Mouse (Mus musculus) limb, embryonic 10.5 days (tissue): ENCODE measurements around the gene Scgb1a1. TPM values are rescaled to one million over a fixed set of nuclear protein-coding genes. Genes with fewer than 3 reads are reported as not detected.

Source experiments
- DNase-seq: peaks from one replicate; pipeline ENCODE4 v3.0.0-alpha.2; 2017; ENCODE audit warnings: low spot score
- H3K27ac ChIP-seq: fragments of 300-500 bp; sonication (generic); 2 replicates; pipeline ENCODE4 v1.5.1; 2016; ENCODE audit warnings: mild to moderate bottlenecking
- H3K27me3 ChIP-seq: fragments of 300-500 bp; sonication (generic); 2 replicates; pipeline ENCODE4 v1.6.1; 2016; ENCODE audit warnings: low read depth, mild to moderate bottlenecking; ENCODE audit not compliant: poor library complexity, severe bottlenecking
- H3K36me3 ChIP-seq: fragments of 300-500 bp; sonication (generic); 2 replicates; pipeline ENCODE4 v1.6.1; 2016; ENCODE audit warnings: mild to moderate bottlenecking, moderate library complexity
- H3K4me1 ChIP-seq: fragments of 300-500 bp; sonication (generic); 2 replicates; pipeline ENCODE4 v1.6.1; 2016
- H3K4me3 ChIP-seq: fragments of 300-500 bp; sonication (generic); 2 replicates; pipeline ENCODE4 v1.5.1; 2016; ENCODE audit warnings: mild to moderate bottlenecking, moderate library complexity
- H3K9me3 ChIP-seq: fragments of 300-500 bp; sonication (generic); replicated peaks from 2 replicates; pipeline ENCODE4 v1.6.1; 2016; ENCODE audit warnings: mild to moderate bottlenecking
- WGBS: fragments of 180-500 bp; shearing (Covaris S2); methylation state at CpG from one replicate; pipeline ENCODE4 v1.1.7; 2016; 5-methylcytosine and 5-hydroxymethylcytosine counted together
- polyA plus RNA-seq: library from polyadenylated mRNA; unstranded; fragments of >200 nt; fragmentation: Nextera tagmentation; extraction: Ambion mirVana; gene quantifications from 2 replicates; pipeline ENCODE4 v1.2.1, GENCODE M21; 2016

Gene Scgb1a1
- polyA plus RNA-seq, 1 experiment from 2014 or later = not detected

DNA sequence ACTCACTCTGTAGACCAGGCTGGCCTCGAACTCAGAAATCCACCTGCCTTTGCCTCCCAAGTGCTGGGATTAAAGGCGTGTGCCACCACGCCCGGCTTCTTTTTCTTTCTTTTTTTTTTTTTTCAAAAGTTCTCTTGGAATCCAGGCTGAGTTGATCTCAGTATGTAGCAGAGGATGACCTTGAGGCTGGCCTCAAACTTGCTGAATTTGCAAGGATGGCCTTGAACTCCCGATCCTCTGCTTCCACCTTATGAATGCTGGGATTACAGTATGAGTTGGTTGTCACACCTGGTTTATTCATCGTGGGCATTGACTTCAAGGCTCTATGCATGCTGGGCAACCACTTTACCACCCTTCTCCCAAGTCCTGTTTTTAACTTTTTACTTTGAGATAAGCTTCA lies 47.1 kb downstream of the Scgb1a1 start:
- no peak for DNase-seq
- Histone ChIP-seq H3K27ac (no peak overlapping the region), H3K4me1 (no peaks in the 10 kb centered on the region), H3K36me3 (no peaks in the 10 kb centered on the region), H3K27me3 (no peaks in the 10 kb centered on the region), H3K4me3 (no peak overlapping the region), H3K9me3 (no peaks in the 10 kb centered on the region)
- WGBS = 91% methylated on average over 6 of the region's 6 CpGs

DNA sequence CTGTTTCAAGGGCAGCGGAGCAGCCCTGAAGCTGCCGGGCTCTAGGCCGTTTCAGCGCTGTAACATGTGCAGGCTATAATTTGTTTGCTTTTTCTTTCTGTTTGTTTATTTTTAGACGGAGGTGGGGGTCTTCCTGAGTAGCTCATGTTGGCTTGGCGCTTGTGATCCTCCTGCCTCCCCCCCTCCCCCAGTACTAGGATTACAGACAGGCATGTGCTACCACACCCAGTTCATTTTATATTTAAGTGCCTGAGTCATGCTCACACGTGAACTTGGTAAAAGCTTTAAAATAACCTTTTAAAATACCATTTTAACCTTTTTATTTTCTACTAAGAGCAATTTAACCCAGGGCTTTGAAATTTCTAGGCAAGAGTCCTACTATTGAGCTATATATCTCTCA lies 47.8 kb downstream of the Scgb1a1 start:
- H3K4me3 ChIP-seq = no peak overlapping the region
- H3K27me3 ChIP-seq = no peaks in the 10 kb centered on the region
- H3K9me3 ChIP-seq = no peaks in the 10 kb centered on the region
- H3K27ac ChIP-seq = no peak overlapping the region
- H3K4me1 ChIP-seq = no peaks in the 10 kb centered on the region
- no peak for DNase-seq
- no peaks in the 10 kb centered on the region for H3K36me3 ChIP-seq
- 60% methylated on average over 7 of the region's 7 CpGs for WGBS

DNA sequence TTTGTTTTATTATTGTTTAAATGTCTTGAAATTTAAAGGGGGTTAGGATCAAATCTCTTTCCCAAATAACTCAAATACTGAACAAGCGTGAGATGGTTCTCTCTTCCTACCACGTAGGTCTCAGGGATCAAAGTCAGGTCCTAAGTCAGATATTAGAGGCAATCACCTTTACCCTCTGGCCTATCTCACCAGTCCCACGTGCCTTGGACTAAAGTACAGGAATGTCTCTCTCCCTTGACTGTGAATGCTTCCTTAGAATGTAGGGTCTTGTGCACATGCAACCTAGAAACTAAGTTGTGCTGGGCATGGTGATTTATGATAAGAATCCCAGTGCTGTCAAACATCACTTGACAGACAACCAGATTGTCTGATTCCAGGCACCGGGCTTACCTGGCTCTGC lies 48.5 kb downstream of the Scgb1a1 start:
- Histone ChIP-seq H3K4me1 (no peaks in the 10 kb centered on the region), H3K36me3 (no peaks in the 10 kb centered on the region), H3K9me3 (no peaks in the 10 kb centered on the region), H3K27ac (no peak overlapping the region), H3K4me3 (no peak overlapping the region), H3K27me3 (no peaks in the 10 kb centered on the region)
- 76% methylated on average over 4 of the region's 4 CpGs for WGBS
- no peak for DNase-seq

DNA sequence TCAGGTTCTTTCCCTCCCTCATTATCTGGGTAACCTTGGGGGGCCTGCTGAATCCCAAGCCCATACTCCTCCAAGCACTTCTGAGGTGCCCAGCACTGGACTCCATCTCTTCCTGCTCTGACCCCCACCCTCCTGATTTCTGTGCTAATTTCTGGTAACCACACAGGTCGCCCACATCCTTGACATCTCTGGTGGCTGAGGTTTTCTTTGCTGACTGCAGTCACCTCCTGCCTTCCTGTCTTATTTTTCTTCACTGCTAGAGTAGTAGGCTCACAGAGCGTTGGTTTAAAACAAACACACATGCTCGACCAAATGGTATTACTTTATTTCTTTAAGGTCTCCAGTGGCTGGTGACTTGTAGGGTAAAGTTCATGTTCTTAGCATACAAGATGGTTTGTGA lies 49.6 kb downstream of the Scgb1a1 start:
- no peaks in the 10 kb centered on the region for H3K9me3 ChIP-seq
- no peak for DNase-seq
- 67% methylated on average over 3 of the region's 3 CpGs for WGBS
- no peaks in the 10 kb centered on the region for H3K4me1 ChIP-seq
- no peaks in the 10 kb centered on the region for H3K27me3 ChIP-seq
- no peak overlapping the region for H3K27ac ChIP-seq
- no peaks in the 10 kb centered on the region for H3K36me3 ChIP-seq
- no peak overlapping the region for H3K4me3 ChIP-seq

DNA sequence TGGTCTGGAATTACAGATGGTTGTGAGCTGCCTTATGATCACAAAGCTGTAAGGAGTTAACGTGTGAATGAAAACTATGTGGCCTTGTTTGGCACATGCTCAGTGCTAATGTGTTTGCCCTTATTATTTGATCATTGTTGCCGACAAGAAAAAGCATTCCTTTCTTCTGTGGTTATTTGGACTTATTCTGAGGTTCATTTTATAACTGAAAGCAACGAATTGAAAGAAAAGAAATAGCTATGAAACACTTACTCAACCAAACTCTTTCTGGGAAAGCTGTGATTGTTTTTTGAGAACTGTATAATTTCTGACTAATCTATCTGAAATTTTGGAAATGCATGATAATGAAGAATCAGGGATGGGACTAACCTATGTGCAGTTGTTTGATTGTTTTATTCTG lies 52.7 kb downstream of the Scgb1a1 start:
- H3K9me3 ChIP-seq = no peaks in the 10 kb centered on the region
- H3K36me3 ChIP-seq = no peaks in the 10 kb centered on the region
- H3K27me3 ChIP-seq = no peaks in the 10 kb centered on the region
- no peak for DNase-seq
- 87% methylated on average over 3 of the region's 3 CpGs for WGBS
- no peak overlapping the region for H3K4me3 ChIP-seq
- H3K4me1 ChIP-seq = no peaks in the 10 kb centered on the region
- H3K27ac ChIP-seq = no peak overlapping the region

DNA sequence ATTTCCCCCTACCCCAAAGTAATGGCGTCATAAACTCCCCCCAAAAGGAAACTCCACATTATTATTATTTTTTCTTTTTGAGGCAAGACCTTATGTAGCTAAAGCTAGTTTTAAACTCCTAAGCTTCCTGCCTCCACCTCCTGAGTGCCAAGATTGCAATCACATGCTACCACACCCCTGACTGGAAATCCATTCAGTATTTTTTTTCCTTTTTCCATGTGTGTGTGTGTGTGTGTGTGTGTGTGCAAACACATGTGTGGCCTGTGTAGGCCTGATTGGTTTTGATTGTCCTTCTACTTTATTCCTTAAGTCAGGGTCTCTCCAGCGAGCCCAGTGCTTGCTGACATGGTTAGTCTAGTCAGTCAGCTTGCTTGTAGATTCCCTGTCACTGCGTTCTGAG lies 53.3 kb downstream of the Scgb1a1 start:
- H3K27me3 ChIP-seq = no peaks in the 10 kb centered on the region
- no peak overlapping the region for H3K27ac ChIP-seq
- DNase-seq = no peak
- H3K36me3 ChIP-seq = no peaks in the 10 kb centered on the region
- no peaks in the 10 kb centered on the region for H3K4me1 ChIP-seq
- WGBS = 95% methylated on average over 3 of the region's 3 CpGs
- H3K9me3 ChIP-seq = no peaks in the 10 kb centered on the region
- H3K4me3 ChIP-seq = no peak overlapping the region

Other genes with a start within 250 kb of the Scgb1a1 start
- gene Gng3, start 248.8 kb downstream of the Scgb1a1 start, polyA plus RNA-seq = 5.0 and 7.2 TPM in 2 replicates
- gene Lrrn4cl, start 237.2 kb downstream of the Scgb1a1 start, polyA plus RNA-seq = 0.29 and 0.39 TPM in 2 replicates
- gene Ubxn1, start 216.5 kb downstream of the Scgb1a1 start, polyA plus RNA-seq = 211 and 228 TPM in 2 replicates
- gene Uqcc3, start 207.0 kb downstream of the Scgb1a1 start, polyA plus RNA-seq = 56.8 and 60.6 TPM in 2 replicates
- gene Lbhd1, start 204.2 kb downstream of the Scgb1a1 start, polyA plus RNA-seq = 110 and 149 TPM in 2 replicates
- not detected in 2 replicates for gene Gm49403, start 204.0 kb downstream of the Scgb1a1 start, polyA plus RNA-seq
- 151 and 188 TPM in 2 replicates for gene 1810009A15Rik, start 199.1 kb downstream of the Scgb1a1 start, polyA plus RNA-seq
- 0.45 TPM in 1 of 2 replicates, not detected in the other for gene Gm49416, start 199.0 kb downstream of the Scgb1a1 start, polyA plus RNA-seq
- gene Ints5, start 195.0 kb downstream of the Scgb1a1 start, polyA plus RNA-seq = 59.2 and 61.9 TPM in 2 replicates
- 117 and 129 TPM in 2 replicates for gene Ganab, start 189.9 kb downstream of the Scgb1a1 start, polyA plus RNA-seq
- gene B3gat3, start 167.6 kb downstream of the Scgb1a1 start, polyA plus RNA-seq = 47.0 and 48.1 TPM in 2 replicates
- 4.1 and 4.3 TPM in 2 replicates for gene Rom1, start 158.6 kb downstream of the Scgb1a1 start, polyA plus RNA-seq
- 37.1 and 37.5 TPM in 2 replicates for gene Eml3, start 158.4 kb downstream of the Scgb1a1 start, polyA plus RNA-seq
- 229 and 233 TPM in 2 replicates for gene Mta2, start 146.1 kb downstream of the Scgb1a1 start, polyA plus RNA-seq
- gene Tut1, start 134.1 kb downstream of the Scgb1a1 start, polyA plus RNA-seq = 49.6 and 49.7 TPM in 2 replicates
- 563 and 631 TPM in 2 replicates for gene Eef1g, start 120.9 kb downstream of the Scgb1a1 start, polyA plus RNA-seq
- 5.3 and 8.9 TPM in 2 replicates for gene Ahnak, start 98.7 kb downstream of the Scgb1a1 start, polyA plus RNA-seq
- gene Asrgl1, start 47.7 kb upstream of the Scgb1a1 start, polyA plus RNA-seq = 16.9 and 20.7 TPM in 2 replicates